Mouse (Mus musculus) heart, adult 9 months (tissue): Measurements from ENCODE around the gene Dpy30.
"Not testable (repeated sequence)": the region's sequence is repeated elsewhere in the genome, so short reads cannot be mapped to it uniquely, and the experiment has no call there.

Source experiments
- DNase-seq, 2 experiments: peaks; one replicate each; pipeline ENCODE4 v3.0.0; 2022; ENCODE audit warnings: low spot score in 2 of 2

The Dpy30 gene

DNA sequence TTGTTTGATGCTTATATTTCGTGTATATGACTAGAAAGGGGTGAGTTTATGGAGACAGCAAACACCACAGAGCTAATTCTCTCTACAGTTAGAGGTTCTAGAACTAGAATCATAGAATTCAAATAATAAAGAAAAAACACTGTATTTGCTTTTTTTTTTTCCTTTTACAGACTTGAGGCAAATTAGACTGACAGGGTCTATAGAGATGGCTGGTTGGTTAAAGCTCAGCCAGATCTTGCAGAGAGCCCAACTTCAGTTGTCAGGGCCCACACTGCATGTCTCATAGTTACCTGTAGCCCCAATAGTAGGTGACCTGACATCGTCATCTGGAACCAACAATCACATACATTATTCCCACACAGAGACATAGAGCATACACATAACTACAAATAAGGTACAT is at the start of gene Dpy30:
Gene Dpy30 (minus strand): TSS at position 101 of the 400 bp plus-strand sequence.
- DNase-seq, result no peak

DNA sequence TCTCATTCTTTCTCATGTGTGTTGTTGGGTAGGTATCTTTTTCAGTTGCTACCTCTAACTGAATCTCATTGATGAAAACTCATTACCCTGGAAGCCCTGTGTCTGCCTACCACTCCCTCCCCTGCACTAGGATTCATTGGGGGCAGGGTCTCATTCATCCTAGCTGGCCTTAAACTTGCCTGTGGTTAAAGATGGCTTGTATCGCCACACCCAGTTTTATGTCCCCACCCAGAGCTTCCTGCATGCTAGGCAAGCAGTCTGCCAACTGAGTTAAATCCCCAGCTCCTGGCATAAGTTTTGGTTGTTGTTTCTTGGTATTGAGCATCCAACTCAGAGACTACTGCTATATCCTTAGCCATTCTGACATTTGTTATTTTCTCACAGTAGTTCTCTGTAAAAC is 39.8 kb upstream of the Dpy30 start:
- DNase-seq, result no peak

DNA sequence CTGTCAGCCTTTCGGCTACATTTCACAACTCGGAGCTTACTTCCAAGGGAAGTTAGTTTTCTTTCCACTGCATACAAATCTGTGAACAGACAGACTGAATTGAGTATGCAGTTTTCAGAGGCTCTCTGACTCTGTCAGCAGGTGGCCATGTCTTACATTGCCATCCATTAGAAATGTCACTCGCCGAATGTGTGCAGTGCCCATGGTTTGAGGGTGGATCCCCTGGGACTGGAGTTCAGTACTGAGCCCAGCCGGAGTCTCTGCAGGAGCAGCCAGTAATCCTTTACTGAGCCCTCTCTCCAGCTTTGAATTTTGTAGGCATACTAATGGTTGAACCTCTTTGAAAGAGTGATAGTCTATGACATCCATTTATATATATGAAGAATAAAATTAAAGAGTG is 17.4 kb upstream of the Dpy30 start:
- DNase-seq, result no peak

DNA sequence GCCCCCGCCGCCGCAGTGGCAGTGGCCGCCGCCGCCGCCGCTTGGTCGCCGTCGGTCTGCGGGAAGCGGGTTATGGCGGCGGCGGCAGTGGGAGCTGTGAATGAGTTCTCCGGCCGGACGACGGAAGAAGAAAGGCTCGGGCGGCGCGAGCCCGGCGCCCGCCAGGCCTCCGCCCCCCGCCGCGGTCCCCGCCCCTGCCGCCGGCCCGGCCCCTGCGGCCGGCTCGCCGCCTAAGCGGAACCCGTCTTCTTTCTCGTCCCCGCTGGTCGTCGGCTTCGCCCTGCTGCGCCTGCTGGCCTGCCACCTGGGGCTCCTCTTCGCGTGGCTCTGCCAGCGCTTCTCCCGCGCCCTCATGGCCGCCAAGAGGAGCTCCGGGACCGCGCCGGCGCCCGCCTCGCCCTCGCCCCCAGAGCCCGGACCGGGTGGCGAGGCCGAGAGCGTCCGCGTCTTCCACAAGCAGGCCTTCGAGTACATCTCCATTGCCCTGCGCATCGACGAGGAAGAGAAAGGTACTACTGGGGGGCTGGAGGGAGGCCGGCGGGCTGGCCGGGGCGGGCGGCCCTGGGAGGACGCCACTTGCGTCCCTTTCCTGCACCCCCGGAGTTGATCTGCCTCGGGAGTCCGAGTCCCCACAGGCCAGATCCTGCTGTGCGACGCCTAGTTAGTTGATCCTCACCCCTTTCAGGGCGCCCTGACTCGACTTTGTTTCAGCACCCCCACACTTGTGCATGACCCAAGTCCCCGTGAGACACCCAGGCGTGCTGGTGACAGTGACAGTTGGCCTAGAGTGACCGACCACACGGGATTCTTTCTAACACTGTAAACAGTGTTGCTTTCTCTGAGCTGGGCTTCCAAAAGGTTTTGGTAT is 15.4 kb upstream of the Dpy30 start, which contains the start of gene Spast:
Gene Spast (plus strand): TSS at position 51 of the 868 bp plus-strand sequence.
- peak; percentile 75 to 79 for DNase-seq

DNA sequence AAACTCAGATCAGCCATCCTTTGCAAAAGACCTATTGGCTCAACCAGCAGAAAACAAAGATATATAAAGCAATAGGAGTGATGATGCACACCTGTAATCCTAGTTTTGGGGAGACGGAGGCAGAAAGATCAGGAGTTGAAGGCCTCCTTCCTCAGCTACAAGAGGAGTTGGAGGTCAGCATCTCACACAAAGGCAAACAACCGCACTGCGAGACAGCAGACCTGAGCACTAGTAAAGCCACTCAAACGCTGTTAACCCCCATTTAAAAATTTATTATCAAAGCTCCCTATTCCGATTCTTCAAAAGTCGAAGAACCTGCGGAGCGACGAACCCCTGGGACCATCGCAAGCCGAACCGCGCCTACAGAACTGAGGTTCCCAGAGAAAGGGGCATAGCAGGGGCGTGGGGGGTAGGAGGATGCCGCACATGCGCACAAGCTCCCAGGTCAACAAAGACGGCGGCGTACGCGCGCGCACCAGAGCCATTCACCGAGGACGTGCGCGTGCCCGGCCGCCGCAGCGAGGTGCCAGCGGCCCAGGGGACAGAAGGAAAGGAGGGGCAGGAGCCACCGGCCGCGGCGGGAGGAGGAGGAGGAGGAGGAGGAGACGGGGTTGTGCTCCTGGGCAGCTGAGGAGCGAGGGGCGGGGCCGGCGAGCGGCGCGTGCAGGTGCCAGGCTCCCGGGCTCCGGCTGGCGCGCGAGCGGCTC is 14.6 kb upstream of the Dpy30 start:
- DNase-seq, result peak; percentile 92 to 95

DNA sequence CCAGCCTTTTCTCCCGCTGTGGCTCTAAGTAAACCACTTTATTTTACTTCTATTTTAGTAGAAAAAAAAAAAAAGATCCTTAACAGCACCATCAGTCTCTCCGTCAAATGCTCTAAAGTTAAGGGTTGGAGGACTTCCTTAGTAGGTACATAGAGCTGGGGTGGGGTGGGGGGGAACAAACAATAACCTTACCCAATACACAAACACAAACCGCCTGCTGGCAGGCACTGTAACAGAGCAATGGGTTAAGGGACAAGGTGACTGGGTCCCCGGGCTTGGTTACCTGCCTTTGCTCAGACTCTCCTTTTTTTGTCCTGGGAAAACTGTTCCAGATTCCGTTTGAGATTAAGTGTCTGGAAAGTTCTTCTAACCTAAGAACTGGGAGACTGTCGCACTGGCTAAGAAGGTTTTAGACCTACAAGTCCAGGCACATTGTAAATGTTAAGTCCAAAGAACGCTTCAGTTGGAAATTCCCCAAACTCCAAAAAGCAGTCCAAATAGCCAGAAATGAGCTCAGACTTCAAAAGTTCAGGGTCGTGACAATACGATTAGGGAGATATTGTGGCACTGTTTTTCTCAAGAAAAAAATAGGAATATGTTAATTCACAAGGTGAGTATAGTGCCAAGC is 7.4 kb upstream of the Dpy30 start:
- DNase-seq, result no peak

DNA sequence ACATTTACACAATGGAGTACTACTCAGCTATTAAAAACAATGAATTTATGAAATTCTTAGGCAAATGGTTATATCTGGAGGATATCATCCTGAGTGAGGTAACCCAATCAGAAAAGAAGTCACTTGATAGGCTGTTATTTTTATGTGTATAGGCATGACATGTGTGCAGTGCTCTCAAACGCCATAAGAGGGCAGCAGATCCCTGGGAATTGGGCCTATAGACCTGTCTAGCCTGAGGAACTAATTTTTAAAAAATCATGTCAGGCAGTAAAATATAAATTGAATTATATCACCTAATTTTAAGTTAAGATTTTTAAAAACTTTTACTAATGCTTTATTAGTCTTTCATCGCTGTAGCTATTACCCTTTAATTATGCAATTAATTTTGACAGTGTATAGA is 4.4 kb upstream of the Dpy30 start:
- DNase-seq, result not testable (repeated sequence)

DNA sequence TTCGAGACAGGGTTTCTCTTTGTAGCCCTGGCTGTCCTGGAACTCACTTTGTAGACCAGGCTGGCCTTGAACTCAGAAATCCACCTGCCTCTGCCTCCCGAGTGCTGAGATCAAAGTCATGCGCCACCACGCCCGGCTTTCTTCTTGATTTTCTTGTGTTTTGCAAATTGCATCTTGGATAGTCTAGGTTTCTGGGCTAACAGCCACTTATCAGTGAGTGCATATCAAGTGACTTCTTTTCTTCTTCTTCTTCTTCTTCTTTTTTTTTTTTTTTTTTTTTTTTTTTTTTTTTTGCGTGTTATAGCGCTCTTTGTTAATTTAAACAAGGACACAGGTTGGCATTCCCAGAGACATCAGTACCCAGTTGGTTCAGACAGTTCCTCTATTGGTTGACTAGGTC is 3.5 kb upstream of the Dpy30 start:
- DNase-seq, result not testable (repeated sequence)

DNA sequence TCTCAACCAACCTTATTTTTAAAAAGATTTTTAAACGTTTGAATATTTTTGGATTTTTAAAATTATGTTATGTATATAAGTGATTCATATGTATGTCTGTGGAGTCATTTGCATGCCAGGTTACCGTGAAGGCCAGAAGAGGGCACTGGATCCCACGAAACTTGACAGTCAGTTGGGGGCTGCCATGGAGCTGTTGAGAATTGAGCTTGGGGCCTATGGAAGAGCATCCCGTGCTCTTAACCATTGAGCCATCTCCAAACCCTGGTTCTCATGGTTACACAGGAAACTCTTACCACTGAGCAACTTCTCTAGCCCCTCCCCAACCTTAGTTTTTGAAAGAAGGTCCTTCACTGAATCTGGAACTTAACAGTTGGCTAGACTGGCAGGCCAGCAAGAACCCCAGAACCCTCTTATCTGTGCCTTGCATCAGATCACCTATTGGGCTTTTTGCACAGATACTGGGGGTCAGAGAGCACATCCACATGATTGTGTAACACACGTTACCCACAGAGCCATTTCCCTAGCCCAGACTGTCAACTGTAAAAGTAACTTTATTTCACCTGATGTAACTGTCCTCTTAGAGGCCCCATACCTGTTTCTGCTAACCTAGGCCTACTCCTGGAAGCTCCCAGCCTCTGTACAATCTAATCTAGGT is 1.2 kb downstream of the Dpy30 start:
- DNase-seq, result no peak

DNA sequence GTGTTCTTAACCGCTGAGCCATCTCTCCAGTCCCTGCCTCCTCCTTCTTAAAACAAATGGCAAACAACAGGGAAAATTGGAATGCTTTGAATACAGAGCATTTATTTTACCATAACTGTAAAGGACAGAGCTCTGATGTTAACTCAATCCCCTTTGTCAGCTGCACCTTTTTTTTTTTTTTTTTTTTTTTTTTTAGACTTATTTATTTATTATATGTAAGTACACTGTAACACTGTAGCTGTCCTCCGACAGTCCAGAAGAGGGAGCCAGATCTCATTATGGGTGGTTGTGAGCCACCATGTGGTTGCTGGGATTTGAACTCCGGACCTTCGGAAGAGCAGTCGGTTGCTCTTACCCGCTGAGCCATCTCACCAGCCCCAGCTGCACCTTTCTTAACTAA is 5.0 kb downstream of the Dpy30 start:
- no peak for DNase-seq

DNA sequence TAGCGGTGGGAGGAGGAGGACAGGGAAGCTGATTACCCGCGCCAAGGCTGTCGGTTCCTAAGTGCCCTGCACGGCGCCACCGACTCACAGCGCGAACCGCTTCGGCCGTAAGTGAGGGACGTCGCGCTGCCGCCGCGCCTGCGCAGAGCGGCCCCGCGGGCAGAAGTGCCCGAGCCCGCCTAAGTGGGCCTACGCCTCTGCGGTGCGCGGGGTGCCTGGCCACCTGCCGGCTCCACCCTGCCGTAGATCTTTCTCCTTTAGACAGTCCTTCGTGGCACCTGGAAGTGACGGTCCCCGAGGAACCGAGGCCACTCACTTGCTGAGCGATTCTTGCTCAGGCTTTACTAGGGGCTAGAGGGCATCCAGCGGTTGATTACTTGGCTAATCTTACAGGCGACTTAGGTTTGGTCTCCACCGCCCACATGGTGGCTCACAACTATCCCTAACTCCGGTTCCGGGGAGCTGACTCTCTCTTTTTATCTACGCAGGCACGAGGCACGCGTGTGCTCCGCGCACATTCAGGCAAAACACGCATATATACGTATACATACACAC is 7.4 kb downstream of the Dpy30 start:
- peak; percentile 91 for DNase-seq

DNA sequence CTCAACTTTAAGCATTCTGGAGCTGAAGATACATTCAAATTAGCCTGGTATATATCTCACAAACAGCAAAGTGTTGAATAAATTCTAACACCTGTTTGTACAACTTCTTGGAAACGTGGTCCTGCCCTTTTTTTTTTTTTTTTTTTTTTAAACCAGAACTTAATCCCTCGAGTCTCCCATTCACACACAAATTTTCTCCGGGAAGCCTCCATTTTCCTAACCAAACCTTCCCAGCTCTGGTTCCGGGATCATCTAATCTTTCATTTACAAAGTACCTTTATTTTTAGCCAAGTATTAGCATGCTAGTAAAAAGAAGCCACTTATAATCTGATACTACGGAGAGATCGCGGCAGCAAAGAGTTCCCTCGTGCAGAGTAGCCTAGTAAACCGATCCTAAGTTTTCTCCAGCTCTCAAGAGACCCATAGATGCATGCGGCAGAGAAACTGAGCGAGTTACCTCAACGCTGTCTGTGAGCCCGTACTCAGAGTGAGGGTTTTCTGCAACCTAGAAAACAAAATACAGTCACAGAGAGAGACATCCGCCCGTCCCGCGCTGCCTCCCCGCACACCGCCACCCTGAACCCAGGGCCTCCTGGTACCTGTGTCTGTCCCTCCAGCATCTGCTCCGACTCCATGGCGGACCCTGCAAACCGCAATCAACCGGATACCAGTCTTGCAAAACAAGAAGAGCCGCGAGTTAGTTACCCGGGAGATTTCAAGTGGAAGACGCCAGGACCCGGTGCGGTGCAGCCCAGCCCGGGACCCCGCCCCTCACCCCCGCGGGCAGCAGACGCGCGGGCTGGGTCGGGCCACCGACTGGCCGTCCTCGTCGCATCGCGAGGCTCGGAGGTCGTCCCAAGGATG is 8.1 kb downstream of the Dpy30 start:
- DNase-seq, result no peak

DNA sequence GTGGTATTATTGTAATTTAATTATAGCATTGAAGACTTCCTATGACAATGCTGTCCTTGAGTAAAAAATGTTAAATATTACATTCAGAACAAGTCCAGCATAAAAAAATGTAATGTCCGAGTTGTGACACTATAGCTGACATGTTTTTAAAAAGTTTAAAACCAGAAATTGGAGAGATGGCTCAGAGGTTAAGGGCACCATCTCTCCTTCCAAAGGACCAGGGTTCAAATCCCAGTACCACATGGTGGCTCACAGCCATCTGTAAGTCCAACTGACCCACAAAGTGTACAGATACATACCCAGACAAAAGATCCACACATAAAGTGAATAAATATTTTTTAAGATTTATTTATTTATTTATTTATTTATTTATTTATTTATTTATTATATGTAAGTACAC is 17.7 kb downstream of the Dpy30 start:
- DNase-seq, result no peak

DNA sequence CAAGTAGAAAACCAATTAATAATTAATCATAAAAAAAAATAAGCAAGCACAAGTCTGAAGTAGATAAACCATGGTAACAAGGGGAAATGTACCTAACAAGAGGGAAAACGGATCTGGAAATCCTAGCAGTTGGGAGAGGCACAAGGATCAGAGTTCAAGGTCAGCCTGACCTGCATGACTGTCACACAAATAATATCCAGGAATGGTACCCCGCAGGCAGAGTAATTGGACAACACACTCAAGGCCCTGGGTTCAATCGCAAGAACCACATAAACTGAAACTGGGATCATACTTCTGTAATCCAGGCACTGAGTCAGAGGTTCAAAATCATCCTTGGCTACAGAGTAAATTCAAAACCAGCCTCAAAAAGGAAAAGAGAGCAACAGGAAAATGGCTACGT is 18.1 kb downstream of the Dpy30 start:
- no peak for DNase-seq

DNA sequence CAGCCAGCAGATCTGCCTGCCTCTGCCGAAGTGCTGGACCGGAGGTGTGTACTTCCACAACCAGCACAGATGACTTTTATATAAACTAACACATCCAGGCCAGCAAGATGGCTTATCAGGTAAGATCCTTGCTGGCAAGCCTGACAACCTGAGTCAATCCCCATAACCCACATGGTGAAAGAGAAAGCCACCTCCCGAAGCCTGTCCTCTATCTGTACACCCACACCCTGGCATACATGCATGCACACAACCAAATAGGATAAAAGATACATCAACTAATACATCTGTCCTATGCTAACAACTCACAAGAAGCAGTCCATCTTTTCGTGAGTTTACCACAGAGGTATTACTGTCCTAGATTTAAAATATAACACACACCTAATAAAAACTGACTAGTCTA is 19.7 kb downstream of the Dpy30 start:
- no peak for DNase-seq

DNA sequence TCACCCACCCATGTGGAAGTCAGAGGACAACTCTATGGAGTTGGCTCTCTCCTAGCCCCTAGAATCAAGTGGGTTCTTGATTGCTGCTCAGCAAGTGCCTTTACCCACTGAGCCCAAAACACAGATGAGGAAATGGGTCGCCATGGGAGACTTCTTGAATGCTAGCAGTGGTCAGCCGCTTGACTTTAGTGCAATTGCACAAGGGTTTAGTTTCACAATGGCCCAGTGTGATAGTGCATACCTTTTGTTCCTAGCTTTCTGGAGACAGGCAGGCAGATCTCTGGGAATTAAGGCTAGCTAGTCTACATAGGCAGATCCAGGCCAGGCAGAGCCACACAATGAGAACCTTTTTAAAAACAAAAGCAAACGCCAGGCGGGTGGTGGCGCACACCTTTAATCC is 23.7 kb downstream of the Dpy30 start:
- DNase-seq, result no peak

DNA sequence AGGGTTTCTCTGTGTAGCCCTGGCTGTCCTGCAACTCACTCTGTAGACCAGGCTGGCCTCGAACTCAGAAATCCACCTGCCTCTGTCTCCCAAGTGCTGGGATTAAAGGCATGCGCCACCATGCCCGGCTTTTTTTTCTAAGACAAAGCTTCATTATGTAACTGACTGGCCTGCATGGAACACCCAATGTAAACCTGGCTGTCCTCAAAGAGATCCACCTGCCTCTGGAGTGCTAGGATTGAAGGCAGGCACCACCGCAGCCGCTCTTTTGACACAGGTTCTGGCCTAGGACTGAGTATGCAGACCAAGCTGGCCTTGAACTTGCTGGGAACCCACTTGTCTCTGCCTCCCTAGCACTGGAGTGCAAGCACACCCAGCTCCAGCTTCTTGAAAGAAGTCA is 26.8 kb downstream of the Dpy30 start:
- not testable (repeated sequence) for DNase-seq

DNA sequence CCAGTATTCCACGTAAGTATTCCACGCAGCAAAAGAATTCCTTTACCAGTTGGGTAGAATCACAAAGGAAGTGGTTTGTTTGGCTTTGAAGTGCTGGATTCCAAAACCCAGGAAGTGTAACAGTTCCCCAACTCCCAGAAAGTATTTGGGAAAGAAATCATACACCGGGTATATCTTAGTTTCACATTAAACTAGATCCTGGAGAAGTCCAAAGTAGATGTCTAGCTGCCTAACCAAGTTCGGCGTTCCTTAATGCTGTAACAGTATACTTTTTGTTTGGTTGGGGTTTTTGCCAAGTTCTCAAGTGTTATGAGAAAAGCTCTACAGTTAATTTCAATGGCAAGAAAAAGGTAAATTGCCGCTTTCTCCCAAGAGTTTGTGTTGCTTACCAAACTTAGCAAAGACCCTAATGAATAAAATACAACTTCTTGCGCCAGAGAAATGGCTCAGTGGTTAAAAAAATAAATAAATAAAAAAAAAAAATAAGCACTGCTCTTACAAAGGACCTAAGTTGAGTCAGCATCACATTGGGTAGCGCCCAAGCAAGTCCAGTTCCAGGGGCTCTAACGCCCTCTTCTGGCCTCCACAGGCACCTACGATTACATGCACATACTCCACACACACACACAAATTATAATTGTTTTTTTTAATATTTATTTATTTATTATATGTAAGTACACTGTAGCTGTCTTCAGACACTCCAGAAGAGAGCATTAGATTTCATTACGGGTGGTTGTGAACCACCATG is 27.5 kb downstream of the Dpy30 start:
- DNase-seq, result peak; percentile 26 to 30

DNA sequence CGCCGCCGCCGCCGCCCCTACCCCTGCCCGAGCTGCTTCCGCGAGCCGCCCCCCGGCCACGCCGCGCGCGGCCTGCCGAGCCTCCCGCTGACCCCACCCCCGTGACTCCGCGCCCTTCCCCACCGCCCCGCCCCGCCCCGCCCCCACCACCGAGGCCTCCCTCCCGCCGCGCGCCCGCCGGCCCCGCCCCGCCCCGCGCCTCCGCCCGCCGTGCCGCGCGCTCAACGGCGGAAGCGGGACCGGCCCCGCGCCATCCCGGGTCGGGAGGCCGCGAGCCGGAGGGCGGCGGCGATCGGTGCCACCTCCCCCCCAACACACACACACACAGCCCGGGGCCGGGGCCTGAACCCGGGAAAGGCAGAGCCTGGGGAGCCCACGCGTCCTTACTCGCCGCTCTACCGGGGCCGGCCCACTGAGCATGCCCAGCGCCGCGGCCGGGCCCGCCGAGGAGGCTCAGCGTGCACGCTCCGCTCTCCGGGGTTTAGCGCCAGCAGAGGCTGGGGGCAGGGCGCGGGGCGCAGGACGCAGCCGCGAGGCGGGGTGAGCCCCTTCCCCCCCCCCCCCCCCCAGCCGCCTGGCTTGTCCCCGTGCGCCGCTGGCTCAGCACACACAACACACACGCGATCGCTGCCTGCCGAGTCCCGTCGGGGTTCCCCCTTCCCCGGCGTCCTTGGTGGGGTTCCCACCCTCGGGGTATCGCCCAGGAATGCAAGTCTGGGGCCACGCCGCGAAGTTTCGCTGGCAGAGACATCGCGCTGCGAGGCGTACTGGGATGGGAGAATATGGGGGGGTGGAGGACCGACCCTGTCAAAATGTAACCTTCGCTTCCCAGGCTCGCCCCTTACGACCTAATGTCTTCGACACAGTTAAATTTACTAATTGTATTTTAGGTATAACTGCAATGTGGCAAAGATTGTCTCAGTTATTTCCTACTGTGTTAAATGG is 28.4 kb downstream of the Dpy30 start, which contains the start of gene Memo1:
Gene Memo1 (minus strand): TSS at position 496 of the 945 bp plus-strand sequence.
- peak; percentile 80 to 84 for DNase-seq
